Mouse (Mus musculus): ENCODE data around the gene Setd4. TPM values are rescaled to one million over a fixed set of nuclear protein-coding genes. Genes with fewer than 3 reads are reported as not detected.

Setd4 gene
- polyA plus RNA-seq, 1 experiment from 2014 or later, result 15.8 TPM

DNA sequence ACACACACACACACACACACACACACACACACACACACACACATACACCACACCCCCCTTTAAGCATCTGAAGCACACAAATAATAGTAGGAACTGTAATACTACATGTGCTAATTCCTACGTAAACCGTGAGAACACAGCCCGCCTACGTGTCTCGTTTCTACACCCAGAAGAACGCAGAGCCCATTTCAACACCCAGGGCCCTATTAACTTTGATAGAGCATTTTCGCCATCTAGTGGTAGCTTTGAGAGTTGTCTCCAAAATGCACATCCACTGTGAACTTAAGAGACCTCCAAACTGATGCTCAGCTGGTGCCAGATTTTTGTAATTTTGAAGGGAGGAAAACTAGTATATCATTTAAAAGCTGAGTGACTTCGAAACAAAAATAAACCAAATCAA is 60.2 kb downstream of the Setd4 start:
- peak; percentile 73 for ATAC-seq

DNA sequence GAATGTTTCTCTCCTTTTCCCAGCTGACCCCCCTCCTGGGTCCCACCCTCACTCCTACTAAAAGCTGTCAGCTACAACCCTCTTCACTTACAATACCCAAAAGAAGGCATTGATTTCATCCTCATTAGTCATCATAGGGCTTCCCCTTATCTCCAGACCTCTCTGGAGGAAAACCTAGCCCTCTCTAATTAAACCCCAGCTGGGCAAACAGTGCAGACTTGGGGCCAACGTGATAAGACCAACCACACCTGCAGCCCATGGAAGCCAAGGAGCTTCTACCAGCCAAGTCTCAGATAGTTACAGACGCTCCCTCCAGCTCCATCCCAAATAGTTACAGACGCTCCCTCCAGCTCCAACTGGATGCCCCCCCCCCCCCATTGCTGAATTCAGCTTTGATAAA is 64.0 kb downstream of the Setd4 start:
- 76% methylated on average over 3 of the region's 3 CpGs for WGBS
- H3K4me1 ChIP-seq (ENCODE audit: control insufficient read depth, insufficient read depth, low read depth, low read length), result no peaks in the 10 kb centered on the region
- no peak overlapping the region for H3K27ac ChIP-seq (ENCODE audit: low read depth, low read length)
- no peaks in the 10 kb centered on the region for H3K27me3 ChIP-seq (replicated peaks; ENCODE audit: control insufficient read depth, insufficient read depth, low read length)
- H3K36me3 ChIP-seq (ENCODE audit: control insufficient read depth, insufficient read depth, low read length), result no peaks in the 10 kb centered on the region
- no peak overlapping the region for H3K4me2 ChIP-seq (ENCODE audit: low read length)
- no peak for ATAC-seq
- no peak overlapping the region for H3K4me3 ChIP-seq (ENCODE audit: low read length)
- H3K9me3 ChIP-seq (ENCODE audit: control insufficient read depth, low read length), result no peaks in the 10 kb centered on the region
- H3K9ac ChIP-seq (ENCODE audit: low read depth, low read length), result no peak overlapping the region

More for the DNA sequence above, 60.2 kb downstream of the Setd4 start:
- H3K27ac ChIP-seq (ENCODE audit: low read depth, low read length), result no peak overlapping the region
- no peak overlapping the region for H3K9ac ChIP-seq (ENCODE audit: low read depth, low read length)
- H3K27me3 ChIP-seq (replicated peaks; ENCODE audit: control insufficient read depth, insufficient read depth, low read length), result no peaks in the 10 kb centered on the region
- no peaks in the 10 kb centered on the region for H3K9me3 ChIP-seq (ENCODE audit: control insufficient read depth, low read length)
- H3K4me3 ChIP-seq (ENCODE audit: low read length), result no peak overlapping the region
- H3K4me1 ChIP-seq (ENCODE audit: control insufficient read depth, insufficient read depth, low read depth, low read length), result no peaks in the 10 kb centered on the region
- no peak overlapping the region for H3K4me2 ChIP-seq (ENCODE audit: low read length)
- WGBS, result 2% methylated on average over 8 of the region's 8 CpGs
- no peaks in the 10 kb centered on the region for H3K36me3 ChIP-seq (ENCODE audit: control insufficient read depth, insufficient read depth, low read length)

DNA sequence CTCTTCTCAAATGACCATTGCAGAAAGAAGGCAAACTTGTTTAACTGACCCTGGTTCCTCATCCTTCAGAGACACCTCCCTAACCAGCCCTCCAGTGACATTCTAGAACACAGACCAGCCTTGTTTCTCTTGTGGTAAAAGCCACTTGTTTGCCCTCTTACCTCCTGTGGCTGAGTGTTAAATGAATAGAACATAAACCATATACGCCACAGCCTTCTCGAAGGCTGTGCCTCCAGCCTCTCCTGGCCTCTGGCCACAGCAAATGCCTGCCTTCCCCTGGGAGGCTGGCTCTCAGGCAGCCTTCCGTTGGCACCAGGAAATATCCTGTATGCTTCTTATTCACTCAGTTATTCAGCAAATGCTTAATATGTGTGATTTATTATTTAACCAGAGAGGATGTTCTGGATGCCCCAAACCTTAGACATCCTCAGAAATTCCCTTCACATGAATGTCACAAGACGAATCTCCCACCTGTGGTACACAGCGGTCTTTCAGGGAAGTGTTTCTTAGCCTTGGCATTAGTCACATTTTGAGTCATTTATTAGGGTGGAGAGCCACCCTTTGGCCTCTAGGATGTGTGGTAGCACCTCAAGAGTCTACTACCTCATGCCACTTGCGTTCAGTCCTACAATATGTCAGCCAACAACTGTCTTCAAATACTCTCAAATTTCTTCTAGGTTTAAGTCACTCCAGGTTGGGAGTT is 68.6 kb downstream of the Setd4 start:
- Histone ChIP-seq H3K36me3 (ENCODE audit: control insufficient read depth, insufficient read depth, low read length) (no peaks in the 10 kb centered on the region), H3K9ac (ENCODE audit: low read depth, low read length) (no peak overlapping the region), H3K4me3 (ENCODE audit: low read length) (no peak overlapping the region), H3K9me3 (ENCODE audit: control insufficient read depth, low read length) (no peaks in the 10 kb centered on the region), H3K27me3 (replicated peaks; ENCODE audit: control insufficient read depth, insufficient read depth, low read length) (no peaks in the 10 kb centered on the region), H3K4me1 (ENCODE audit: control insufficient read depth, insufficient read depth, low read depth, low read length) (no peaks in the 10 kb centered on the region), H3K27ac (ENCODE audit: low read depth, low read length) (no peak overlapping the region), H3K4me2 (ENCODE audit: low read length) (no peak overlapping the region)
- WGBS, result 81% methylated on average over 6 of the region's 6 CpGs
- no peak for ATAC-seq

Other genes starting within 250 kb of the Setd4 start
- gene Cbr1, start 1.8 kb upstream of the Setd4 start, polyA plus RNA-seq (2015; fragmentation: Nextera tagmentation; extraction: Ambion mirVana), result 138 and 152 TPM in 2 replicates
- not detected in 2 replicates for gene Gm5678, start 24.0 kb upstream of the Setd4 start, polyA plus RNA-seq (2015; fragmentation: Nextera tagmentation; extraction: Ambion mirVana)
- gene Cbr3, start 79.2 kb upstream of the Setd4 start, polyA plus RNA-seq (2015; fragmentation: Nextera tagmentation; extraction: Ambion mirVana), result 2.6 and 4.1 TPM in 2 replicates
- gene Dop1b, start 107.8 kb upstream of the Setd4 start, polyA plus RNA-seq (2015; fragmentation: Nextera tagmentation; extraction: Ambion mirVana), result 36.9 and 45.2 TPM in 2 replicates
- gene Morc3, start 228.1 kb upstream of the Setd4 start, polyA plus RNA-seq (2015; fragmentation: Nextera tagmentation; extraction: Ambion mirVana), result 28.7 and 29.8 TPM in 2 replicates

All from hindbrain, embryonic 16.5 days (tissue).